Mouse (Mus musculus) monocyte, adult 5-6 weeks (primary cell): ENCODE measurements around the gene Ppp1r14d. TPM values are rescaled to one million over a fixed set of nuclear protein-coding genes. Genes with fewer than 3 reads are reported as not detected.

Experiments used
- ATAC-seq: fragments of 153-309, 156-312 bp; replicated peaks from 2 replicates; pipeline ENCODE4 v1.8.0; 2017; ENCODE audit warnings: mild to moderate bottlenecking; ENCODE audit not compliant: low TSS enrichment, insufficient number of reproducible peaks, severe bottlenecking, poor library complexity, low FRiP score
- total RNA-seq: library from RNA; stranded (forward); fragments of 200-1000, 200-491, 200-594 nt; gene quantifications from 3 replicates; pipeline ENCODE4 v1.2.3, GENCODE M21; 2017

The Ppp1r14d gene
- total RNA-seq, 1 experiment from 2014 or later: not detected

DNA sequence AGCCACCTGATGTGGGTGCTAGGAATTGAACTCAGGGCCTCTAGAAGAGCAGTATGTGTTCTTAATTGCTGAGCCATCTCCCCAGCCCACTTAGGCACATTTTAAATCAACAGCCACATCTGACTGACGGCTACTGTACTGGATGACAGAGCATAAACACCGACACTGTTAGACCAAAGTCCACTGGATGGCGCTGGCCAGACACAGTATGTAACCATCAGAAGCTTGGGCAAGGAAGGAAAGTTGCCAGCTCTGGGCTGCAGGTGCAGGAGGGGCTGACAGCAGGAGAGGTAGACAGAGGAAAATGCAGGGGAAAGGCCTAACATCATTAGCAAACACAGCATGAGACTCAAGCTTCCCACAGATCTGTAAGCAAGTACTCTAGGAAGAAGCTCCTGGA is 52.9 kb downstream of the Ppp1r14d start:
- ATAC-seq: no peak

DNA sequence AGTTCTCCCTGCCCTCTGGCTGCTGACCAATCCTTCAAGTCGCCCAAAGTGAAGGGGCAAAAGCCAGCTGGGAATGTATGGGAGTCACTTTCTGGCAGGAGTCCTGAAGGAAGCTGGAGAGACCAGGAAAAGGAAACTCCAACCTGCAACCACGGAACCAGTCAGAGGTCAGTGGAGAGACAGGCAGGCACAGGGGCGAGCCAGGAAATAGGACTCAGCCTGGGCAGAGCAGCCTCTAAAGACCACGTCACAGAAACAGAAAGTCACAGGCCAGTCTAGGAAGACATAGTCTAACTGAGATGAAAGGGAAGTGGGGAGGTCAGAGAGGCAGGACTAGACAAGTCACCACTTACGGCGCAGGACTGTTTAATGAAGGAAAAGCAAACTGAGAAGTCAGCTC is 54.1 kb downstream of the Ppp1r14d start:
- no peak for ATAC-seq

DNA sequence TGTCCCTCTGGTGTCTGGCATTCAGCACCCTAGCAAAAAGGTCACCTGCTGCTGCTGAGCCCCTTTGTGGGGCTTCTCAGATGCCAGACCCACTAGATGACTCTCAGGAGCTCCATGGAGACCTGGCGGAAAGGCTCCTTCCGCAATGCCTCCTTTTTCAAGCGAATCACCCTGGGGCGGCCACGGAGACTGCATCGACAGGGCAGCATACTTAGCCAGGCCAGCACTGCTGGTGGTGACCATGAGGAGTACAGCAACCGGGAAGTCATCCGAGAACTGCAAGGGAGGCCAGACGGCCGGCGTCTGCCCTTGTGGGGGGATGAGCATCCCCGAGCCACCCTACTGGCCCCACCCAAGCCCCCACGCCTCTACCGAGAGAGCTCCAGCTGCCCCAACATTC is 54.8 kb downstream of the Ppp1r14d start:
- ATAC-seq: no peak

DNA sequence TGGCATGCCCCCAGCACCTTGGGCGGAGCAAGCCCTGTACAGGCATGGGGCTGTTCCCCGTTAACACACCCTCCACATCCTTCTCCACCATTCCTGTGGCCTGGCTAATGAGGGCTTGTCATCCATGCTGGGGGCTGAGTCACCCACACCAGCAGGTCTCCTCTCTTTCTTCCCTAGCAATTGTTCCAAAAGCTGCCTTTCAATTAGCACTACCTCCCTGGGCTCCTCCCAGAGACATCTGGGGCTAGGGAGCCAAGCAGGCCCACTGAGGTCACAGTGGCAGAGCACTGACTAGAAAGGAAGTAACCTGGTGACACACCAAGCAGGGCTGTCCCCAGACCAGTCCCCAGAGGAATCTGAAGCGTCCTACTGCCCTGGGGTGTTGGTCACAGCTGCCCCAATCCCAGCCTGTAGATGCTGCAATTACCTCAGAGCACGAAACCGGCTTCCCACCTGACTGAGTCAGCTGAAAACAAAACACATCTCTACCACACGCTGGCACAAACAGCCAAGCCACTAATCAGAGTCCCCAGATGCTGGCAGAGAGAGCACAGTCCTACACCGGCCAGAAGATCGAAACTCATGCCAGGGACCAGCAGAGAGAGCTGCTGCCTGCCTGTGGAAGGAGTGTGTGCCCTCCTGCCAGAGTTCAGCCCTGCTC is 55.6 kb downstream of the Ppp1r14d start, which contains the start of gene Gm14137:
TSS of gene Gm14137 (plus strand) at position 519 of the 661 bp plus-strand sequence.
- no peak for ATAC-seq

DNA sequence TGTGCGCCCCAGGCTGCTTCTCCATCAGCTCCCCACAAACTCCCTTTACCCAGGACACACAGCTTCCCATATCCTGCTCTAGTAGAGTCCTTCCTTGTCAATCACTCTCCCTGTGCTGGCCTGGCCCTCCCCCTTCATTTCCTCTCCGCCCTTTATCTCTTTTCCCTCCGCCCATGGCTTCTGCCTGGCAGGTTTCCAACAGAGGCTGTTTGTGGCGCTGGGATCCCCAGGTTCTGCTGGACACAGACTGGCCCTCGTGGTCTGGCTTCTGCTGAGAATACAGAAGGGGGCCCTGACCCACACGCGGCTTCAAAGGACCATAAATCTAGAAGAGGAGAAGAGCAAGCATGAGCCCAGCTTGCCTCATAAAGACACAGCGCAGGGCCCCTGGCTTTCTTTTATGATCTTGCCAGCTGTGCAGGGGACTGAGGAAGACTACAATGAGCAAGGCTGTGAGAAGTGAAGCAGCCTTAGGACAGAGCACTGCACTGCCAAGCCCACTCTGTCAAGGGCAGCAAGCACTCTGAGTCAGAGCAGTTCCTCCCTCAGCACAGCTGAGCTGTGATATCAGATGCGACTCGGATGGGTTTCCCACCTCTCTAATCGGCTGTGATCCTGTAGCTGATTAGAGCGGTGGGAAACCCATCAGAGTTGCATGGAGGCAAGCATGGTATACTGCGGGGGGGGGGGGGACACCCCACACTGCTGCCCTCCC is 56.7 kb downstream of the Ppp1r14d start:
- ATAC-seq: no peak

DNA sequence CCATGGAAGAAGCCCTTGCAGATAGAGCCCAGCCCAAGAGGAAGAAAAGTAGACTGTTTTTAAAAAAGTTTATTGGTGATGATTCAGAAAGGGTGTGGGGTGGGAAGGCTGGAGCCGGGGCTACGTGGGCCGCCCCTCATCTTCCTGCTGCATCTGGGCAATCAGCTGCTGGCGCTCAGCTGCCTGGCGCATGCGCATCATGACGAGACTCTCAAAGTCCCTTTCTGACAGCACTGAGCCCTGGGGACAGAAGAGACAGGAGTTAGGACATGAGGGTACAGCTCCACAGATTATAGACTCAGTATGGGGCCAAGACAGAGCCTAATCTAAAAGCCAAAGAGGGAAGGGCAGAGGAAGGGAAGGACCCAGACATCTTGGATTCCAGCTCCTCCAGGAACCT is 57.3 kb downstream of the Ppp1r14d start:
- no peak for ATAC-seq

DNA sequence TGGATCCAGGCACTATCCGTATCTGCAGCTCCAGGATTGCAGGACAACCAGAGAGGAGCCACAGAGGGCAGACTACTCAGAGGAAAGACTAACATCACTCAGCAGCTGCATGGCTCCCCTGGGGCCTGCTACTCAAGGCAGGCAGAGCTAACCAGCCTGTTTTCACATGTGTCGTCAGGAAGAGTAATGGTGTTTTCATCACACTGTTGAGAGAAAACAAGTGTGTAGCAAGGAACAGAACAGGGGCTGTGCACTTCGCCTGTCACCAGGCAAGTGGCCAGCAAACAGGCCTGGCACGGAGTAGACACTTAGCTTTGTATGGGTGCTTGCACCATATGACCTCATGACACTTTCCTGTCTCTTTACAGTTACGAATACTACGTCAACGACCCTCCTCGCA is 58.1 kb downstream of the Ppp1r14d start:
- no peak for ATAC-seq

DNA sequence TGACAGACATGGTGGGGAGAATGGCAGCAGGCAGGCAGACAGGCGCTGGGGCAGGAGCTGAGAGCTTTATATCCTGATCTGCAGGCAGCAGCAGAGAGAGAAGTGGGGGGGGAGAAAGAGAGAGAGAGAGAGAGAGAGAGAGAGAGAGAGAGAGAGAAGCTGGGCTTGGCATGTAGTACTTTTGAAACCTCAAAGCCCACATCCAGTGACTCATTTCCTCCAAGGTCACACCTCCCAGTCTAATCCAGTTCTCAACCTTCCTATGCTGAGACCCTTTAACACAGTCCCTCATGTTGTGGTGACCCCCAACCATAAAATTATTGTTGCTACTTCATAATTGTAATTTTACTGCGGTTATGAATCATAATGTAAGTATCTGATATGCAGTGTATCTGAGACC is 59.4 kb downstream of the Ppp1r14d start:
- ATAC-seq: no peak

Other genes with a start within 250 kb of the Ppp1r14d start
- gene Ccdc32, start 200.5 kb downstream of the Ppp1r14d start, total RNA-seq: 11.1 to 22.1 TPM (median 15.6 TPM) in 3 replicates
- 3.7 to 5.5 TPM (median 4.3 TPM) in 3 replicates for gene Rpusd2, start 195.1 kb downstream of the Ppp1r14d start, total RNA-seq
- 2.5 to 4.6 TPM (median 2.6 TPM) in 3 replicates for gene Knl1, start 182.8 kb downstream of the Ppp1r14d start, total RNA-seq
- 0.53 to 2.4 TPM (median 2.3 TPM) in 3 replicates for gene Rad51, start 117.1 kb downstream of the Ppp1r14d start, total RNA-seq
- 22.5 to 29.1 TPM (median 25.2 TPM) in 3 replicates for gene Rmdn3, start 72.9 kb downstream of the Ppp1r14d start, total RNA-seq
- gene Gchfr, start 62.1 kb downstream of the Ppp1r14d start, total RNA-seq: 3.9 TPM in 1 of 3 replicates, not detected in the others
- 0.43 to 0.97 TPM in 2 of 3 replicates, not detected in the other for gene Gm14137, start 55.4 kb downstream of the Ppp1r14d start, total RNA-seq
- gene Zfyve19, start 21.3 kb downstream of the Ppp1r14d start, total RNA-seq: 8.2 to 38.8 TPM (median 16.5 TPM) in 3 replicates
- gene Dnajc17, start 21.1 kb downstream of the Ppp1r14d start, total RNA-seq: 35.4 to 53.6 TPM (median 46.3 TPM) in 3 replicates
- gene Spint1, start 7.5 kb upstream of the Ppp1r14d start, total RNA-seq: 1.5 TPM in 1 of 3 replicates, not detected in the others
- gene Rhov, start 41.4 kb upstream of the Ppp1r14d start, total RNA-seq: 0.48 TPM in 1 of 3 replicates, not detected in the others
- 20.7 to 33.0 TPM (median 21.1 TPM) in 3 replicates for gene Vps18, start 58.8 kb upstream of the Ppp1r14d start, total RNA-seq
- gene Dll4, start 95.9 kb upstream of the Ppp1r14d start, total RNA-seq: 0.19 to 0.85 TPM in 2 of 3 replicates, not detected in the other
- 0.49 TPM in 1 of 3 replicates, not detected in the others for gene Chac1, start 121.3 kb upstream of the Ppp1r14d start, total RNA-seq
- 22.7 to 34.4 TPM (median 24.8 TPM) in 3 replicates for gene Ino80, start 247.8 kb upstream of the Ppp1r14d start, total RNA-seq